Mouse (Mus musculus): Measurements from ENCODE around the gene Nkd2.
A peak's percentile ranks its signal among the peaks of the same experiment; 100 is the strongest.

DNA sequence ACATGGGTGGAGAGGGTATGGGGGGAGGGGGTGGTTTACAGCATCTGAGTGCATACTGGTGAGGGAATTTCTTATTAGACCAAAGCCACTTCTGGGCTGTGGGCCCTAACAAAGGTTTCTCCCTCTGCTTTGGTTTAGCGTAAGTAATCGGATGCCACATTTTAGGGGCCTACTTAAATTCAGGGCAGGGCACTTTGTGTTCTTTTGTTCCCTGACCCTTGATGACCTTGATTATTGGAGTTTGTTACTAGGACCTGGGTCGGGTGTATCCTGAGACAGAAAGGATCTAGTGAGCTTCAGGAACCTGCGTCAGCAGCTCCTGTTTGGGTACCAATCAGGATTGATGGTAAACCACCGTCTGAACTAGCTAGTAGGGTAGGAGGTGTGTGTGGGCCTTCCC is 64.9 kb downstream of the Nkd2 start:
- TF ChIP-seq CTCF (conservative IDR thresholded peaks at IDR 0.05; ENCODE audit: low read length), result no peak
- peak; percentile 50; the same call in 1 of the 2 replicates for TF ChIP-seq NANOG (IDR thresholded peaks at IDR 0.05; ENCODE audit: borderline replicate concordance, low read length)
